Mouse (Mus musculus) small intestine, adult 2 months (tissue): ENCODE data around the gene Pet100.

Source experiments
- CTCF ChIP-seq: fragments of 200-500 bp; IDR thresholded peaks from 2 replicates; pipeline ENCODE4 v1.5.1; 2012; ENCODE audit warnings: low read depth, mild to moderate bottlenecking, control low read depth, inconsistent platforms, low read length, moderate library complexity, mixed read lengths; ENCODE audit not compliant: insufficient replicate concordance, insufficient read length; ENCODE audit errors: extremely low read depth
- POLR2A ChIP-seq: fragments of 200-500 bp; IDR thresholded peaks from 2 replicates; pipeline ENCODE4 v1.6.1; 2012; ENCODE audit warnings: low read depth, mild to moderate bottlenecking, control low read depth, inconsistent platforms, low read length, moderate library complexity

DNA sequence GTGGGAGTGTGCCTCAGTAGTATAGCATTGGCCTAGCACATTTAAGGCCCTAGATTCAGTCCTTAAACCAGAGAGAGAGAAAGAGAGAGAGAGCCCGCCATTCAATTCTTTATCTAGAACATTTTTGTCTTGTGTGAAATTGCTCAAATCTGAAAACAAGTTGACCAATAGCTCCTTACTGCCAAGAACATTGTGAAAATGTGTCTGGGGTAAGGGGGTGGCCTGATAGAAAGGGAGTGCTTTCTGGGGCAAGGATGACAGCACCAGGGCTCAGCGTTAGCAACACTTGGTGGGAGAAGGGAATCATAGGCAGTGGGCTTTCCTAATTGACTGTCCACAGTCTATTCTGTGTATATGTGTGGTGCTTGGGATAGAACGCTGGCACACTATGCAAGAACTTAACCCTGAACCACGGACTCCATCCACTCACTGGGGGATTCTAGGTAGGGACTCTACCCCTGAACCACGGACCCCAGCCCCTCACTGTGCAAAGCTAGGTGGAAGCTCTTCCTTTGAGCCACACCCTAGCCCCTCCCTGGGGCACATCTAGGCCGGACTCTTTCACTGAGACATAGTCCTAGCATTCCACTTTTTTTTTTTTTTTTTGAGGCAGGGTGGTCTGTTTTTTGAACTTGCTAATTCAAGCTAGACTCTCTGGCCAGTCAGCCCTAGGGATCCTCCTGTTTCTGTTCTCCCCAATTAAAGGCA lies 25.6 kb downstream of the Pet100 start:
- TF ChIP-seq CTCF (no peak), POLR2A (no peak)
